Mouse (Mus musculus) erythroid progenitor cell, adult 5-6 weeks (primary cell): ENCODE measurements around the gene Snai3. TPM values are rescaled to one million over a fixed set of nuclear protein-coding genes. Genes with fewer than 3 reads are reported as not detected.

ENCODE experiments used
- ATAC-seq: replicated peaks from 2 replicates; pipeline ENCODE4 v1.8.0; 2016; ENCODE audit warnings: moderate number of reproducible peaks, mild to moderate bottlenecking, moderate TSS enrichment, inconsistent platforms; ENCODE audit not compliant: poor library complexity, low FRiP score, severe bottlenecking
- total RNA-seq, 2 experiments: library from RNA; stranded (forward) in 1 of 2; stranded (reverse) in 1 of 2; fragments of 150-400 nt in 1 of 2; fragments of 186-747, 209-891 nt in 1 of 2; gene quantifications; 2 replicates each; pipeline versions ENCODE4 v1.2.3 to v1.2.4; 2015 to 2017; ENCODE audit warnings: low replicate concordance in 2 of 2

Snai3 gene
- total RNA-seq, 2 experiments from 2014 or later: not detected

DNA sequence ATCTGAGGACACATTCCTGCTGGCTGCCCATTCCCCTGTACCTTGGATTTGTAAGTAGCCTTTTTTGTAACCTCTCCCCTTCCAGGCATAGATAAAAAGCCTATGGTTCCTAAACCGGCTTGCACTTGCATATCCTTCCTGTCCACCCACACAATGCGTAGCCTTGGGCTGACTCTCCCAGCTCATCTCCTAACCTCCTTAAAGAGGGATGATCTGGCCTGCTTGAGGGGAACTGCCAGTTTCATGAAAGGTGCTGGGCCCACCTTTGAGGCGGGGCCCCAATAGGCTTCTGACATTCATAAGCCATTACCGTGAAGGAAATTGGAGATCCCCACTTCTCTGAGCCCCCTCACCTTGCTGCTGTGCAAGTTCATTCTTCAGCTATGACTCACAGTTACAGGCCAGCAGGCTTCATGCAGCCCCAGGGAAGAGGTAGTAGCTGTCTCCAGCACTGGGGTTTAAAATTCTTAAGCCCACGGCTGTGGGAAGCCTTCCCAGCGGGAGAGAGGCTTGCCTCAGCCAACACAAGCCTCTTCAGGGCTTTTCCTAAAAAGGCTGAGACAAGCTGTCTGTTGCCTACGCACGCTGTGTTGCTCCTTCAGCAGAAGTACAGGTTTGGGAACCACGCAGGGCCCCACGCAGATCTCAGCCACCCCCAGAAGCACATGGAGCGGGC lies 1.1 kb upstream of the Snai3 start:
- ATAC-seq: no peak

DNA sequence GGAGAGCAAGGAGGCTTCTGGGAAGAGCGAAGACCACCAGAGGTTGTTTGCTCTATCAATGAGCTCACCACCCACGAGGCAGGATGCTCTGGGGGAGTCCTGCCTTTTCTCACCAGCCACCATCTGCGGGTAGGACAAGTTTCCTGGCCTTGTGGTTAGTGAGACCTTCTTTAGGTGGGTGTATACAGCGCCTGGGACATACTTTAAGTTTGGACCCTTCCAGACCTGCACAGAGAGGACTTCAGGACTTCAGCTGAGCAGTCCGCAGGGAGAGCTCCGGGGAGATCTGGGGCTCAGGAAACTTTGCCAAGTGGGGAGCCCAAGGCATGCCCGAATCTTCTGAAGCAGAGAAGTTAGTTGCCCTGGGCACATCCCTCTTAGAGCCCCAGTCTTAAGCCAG lies 543 bp downstream of the Snai3 start:
- ATAC-seq: no peak

DNA sequence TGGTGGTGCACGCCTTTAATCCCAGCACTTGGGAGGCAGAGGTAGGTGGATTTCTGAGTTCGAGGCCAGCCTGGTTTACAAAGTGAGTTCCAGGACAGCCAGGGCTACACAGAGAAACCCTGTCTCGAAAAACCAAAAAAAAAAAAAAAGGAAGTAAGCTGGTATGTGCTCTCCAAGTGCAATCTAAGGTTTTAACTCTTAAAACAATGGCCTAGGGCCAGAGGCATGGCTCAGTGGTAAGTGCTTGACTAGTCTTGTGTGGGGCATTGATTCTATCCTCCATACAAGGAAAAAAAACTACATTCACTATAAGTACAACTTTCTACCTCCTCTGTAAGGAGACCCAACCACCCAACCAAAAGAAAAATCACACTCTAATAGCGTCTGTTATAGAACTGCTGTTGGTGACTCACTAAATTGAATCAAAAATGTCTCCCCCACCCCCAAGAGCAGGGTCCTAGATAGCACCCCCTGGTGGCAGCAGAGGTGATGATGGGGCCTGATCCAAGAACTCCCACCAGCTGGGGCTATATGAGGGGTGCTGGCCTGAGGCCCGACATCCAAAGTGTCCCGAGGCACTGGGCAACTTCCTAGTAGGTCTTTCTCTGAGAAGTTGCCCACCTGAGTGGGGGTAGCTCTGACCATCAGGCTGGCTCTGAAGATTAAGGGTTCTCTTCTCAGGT lies 1.2 kb downstream of the Snai3 start:
- ATAC-seq: no peak

DNA sequence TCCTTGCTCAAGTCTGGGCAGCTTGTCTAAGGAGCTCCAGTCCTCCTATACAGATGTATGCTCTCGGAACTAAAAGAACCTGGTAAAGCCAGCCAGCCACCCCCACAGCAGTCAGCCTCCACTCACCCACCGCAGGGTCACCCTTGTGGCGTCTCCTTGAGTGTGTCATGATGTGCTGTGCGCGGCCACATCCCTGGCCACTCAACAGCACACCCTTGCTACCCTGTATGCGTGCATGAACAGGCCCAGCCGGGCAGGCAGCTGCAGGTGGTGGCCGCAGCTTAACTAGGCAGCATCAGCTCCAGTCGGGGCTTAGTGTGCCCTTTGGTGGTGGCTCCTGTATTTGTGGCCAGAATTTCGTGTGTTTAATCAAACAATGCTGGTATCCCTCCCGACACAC lies 3.4 kb downstream of the Snai3 start:
- ATAC-seq: no peak

DNA sequence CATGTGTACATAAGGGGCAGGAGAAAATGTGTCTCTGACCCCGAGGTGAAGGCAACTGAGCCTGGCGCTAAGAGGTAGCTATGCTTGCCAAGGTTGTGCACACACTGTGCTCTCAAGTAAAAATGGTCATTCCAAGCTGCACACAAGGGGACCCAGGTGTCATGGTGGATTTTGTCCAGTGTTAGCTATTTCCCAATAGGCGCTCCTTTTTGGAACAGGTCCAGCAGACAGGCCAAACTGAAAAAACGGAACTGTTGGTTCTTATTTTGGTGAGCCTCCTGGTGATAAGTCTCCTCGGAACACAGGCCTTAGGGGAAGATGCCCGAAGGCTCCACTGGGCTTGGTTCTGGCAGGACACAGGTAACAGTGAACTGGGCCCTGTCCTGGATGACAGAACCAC lies 6.1 kb downstream of the Snai3 start:
- no peak for ATAC-seq

DNA sequence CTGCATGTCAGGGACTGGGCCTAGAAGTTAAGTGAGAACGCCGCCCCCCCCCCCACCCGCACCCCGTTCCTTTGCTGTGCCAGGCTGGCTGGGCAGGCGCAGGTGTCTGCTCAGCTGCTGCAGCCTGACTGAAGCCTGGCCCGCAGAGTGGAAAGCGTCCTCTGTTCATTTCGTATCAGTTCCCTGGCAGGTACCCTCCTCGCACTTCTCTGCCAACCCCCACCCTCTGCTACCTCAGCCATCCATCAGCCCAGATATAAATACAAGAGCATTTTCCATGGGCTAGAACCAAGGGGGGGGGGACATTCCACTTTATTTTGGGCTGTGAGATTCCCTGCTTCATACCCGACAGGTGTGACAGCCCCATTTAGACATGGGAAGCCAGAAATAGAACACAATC lies 8.4 kb downstream of the Snai3 start:
- no peak for ATAC-seq

DNA sequence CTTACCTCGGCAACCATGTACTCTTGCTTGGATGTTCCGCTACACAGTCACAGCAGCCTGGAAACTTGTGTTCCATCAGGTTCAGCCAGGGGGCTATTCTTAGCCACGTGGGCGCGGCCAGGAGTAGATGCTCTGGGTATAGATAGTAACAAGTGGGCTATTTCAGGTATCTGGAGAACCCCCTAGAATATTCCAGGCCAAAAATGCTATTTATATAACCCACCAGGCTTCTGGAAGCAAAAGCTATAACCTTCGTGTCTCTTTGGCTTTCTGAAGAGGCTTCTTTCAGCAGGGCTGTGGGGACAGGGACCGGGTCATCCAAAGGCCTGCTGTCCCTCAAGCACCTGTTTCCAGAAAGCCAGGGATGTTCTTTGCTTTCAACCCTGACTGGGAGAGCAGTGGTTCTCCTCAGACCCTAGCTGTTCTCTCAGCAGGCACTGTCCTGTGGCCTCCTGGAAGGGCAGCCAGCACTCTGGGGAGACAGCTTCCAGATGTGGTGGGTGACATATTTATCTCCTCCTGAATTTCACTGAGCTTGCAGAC lies 9.3 kb downstream of the Snai3 start:
- no peak for ATAC-seq

DNA sequence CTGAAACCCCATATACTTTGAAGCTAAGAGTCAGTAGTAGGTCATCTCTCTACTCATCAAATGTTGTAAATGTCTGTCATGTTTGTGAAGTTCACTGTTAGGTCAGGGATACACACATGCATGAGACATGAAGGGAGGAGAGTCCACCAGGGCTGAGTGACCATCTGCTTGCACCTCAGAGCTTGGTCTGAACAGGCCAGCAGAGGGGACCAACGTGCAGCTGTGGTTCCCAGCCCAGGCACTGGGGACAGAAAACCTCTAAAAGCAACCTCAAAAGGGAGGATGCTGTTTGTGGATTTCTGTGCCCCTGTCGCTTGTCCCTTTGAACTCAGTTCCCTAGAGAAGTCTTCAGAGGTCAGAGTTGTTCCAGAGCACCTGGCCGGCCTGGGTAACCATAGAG lies 15.3 kb downstream of the Snai3 start:
- no peak for ATAC-seq

DNA sequence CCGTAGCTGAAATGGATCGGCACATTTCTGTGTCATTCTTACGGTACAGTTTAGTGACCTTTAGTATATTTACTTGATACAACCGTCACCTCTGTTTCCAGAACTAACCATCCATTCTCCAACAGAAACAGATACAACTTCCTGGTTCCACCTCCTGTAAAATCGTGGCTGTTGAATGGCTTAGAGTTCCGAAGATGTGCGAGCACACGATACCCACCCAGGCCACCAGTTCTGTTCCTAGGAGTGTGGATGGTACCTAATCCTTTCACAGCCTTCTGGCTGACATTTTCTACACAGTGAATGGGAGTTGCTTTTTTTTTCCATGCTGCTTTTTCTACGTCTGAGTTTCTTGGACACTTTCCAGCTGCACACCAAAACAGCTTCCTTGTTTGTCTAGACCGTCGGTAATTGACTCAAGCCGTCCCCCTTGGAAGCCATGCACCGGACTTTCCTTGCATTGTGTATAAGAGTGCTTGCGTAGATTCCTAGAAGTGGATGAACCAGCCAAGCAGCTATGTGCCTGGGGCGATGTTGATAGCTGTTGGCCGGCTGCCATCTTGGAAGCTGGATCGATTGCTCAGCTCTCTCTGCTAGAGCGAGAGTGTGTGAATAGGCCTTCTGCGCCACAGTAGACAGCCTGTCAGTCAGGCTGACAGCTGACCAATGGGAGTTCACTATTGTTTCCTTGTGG lies 16.3 kb downstream of the Snai3 start:
- peak; percentile 72 for ATAC-seq

DNA sequence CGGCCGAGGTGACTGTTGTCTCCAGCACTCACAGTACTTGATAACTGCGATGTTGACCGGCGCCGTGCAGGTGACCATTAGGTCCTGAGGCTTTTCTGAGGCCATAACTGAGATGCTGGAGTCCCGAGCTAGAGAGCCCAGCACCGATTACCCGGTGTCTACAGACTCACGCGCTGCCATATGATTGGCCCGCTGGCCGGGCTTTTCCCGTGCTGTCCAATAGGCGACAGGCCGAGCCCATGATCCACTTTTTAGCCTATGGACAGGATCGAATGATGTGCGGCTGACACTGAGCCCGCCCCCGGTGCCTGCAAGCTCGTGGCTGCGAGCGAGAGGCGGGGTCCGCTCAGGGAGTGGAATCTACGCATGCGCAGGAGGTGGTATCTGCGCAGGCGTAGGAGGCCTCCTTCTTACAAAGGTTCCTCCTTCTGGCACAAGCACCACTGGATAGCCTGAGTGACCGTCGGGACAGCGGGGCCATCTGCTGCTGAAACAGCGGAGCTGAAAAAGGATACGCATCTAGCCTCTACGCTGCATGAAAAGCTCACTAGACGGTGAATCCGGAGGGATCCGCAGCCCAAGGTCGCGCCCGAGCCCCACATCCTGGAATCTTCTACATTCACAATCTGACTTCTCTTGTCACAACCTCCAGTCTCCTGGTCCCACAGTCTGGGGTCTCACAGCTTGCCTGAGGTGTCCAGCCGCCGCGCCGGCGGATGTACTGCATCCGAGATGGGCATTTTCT lies 17.1 kb downstream of the Snai3 start, which contains the start of gene Mvd:
TSS of gene Mvd (minus strand) at position 161 of the 745 bp plus-strand sequence.
- peak; percentile 92 for ATAC-seq

DNA sequence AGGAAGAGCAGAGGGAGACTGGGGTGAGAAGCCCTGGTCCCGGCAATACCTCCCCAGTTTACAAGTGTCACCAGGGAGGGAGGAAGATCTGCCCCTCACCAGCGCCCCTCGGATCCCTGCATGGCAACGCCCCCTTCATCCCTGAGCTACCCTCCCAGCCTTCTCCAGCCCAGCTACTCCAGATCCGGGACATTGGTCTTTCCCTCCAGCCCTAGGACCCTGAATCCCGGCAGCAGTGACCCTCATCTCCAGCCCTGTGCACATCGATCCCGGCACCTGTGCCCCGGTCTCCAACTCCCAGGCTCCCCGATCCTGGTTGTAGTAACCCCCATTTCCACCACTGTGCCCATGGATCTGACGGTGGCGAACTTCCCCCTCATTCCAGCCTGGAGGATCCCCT lies 17.8 kb downstream of the Snai3 start:
- no peak for ATAC-seq

DNA sequence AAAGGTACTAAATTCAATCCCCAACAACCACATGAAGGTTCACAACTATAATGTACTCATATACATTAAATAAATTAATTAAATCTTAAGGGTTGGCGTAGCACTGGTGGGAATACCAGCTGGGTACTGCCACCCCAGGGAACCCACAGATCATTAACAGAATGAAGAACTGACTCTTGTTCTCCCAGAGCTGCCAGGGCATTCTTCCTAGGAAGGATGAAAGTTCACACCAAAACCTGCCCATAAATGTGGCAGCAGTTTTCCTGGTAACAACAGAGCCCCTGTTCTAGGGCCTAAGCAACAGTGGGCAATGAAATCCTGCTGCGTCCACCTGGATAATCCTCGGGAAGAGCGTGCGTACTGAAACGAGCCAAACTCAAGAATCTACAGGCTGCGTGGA lies 18.2 kb downstream of the Snai3 start:
- no peak for ATAC-seq

DNA sequence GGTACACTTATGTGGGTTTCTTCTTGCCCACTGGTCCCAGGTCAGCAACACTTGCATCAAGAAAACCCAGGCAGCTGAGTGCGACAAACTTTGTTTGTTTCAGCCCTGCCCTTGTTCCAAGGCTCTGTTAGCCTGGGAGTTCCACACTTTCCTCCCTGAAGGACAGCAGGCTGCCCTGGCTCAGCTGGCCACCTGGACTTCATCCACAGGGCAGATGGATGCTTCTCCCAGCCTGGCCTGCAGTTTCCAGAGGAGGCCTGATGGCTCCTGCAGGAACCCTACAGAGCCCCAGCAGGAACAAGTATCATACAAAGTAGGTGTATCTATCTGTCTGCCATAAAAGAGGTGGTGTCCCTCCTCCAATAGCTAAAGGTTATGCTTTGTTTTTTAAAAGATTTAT lies 19.2 kb downstream of the Snai3 start:
- ATAC-seq: no peak

DNA sequence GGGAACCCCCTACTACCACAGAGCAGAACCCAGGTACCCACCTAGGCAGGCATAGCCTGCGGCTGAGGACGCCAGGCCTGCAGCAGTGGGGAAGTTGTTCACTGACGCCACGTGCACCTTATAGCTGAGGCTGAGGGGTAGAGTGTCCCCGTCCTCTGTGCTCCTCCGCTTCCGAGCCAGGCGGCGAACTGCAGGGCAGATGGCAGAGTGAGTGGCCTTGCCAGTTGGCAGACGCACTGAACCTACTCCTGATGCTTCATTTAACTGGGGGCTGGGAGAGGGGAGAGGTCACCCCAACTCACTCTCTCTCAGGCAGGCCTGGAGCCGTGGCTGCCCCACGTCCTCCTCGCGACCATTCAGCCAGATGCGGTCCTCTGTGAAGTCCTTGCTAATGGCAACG lies 21.2 kb downstream of the Snai3 start:
- no peak for ATAC-seq

DNA sequence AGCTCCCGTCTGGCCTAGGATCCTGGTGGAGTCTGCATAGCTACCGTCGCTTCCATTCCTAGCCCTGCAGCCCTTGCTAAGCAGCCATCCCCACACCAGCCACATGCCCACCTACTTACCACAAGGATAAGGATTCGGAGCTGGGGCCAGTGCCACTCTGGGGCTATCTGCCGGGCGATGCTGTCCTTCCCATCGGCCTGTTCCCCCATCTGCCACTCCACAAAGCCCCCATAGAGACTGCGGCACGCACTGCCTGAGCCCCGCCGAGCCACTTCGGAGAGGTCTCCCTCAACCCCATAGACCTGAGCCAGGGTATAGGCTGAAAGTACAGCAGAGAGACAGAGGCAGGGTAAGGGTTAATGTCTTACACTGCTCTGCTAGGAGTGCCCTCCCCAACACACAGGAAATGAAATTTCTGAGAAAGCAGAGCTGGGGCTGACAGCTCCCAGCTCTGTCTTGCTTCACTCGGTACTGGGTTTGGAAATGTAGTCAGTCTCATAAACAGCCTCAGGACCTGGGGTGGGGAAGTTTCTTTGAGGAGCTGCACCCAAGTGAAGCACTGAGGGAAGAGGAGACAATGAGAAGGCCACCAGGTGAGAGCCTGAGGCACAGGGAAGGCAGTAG lies 22.7 kb downstream of the Snai3 start:
- ATAC-seq: no peak

DNA sequence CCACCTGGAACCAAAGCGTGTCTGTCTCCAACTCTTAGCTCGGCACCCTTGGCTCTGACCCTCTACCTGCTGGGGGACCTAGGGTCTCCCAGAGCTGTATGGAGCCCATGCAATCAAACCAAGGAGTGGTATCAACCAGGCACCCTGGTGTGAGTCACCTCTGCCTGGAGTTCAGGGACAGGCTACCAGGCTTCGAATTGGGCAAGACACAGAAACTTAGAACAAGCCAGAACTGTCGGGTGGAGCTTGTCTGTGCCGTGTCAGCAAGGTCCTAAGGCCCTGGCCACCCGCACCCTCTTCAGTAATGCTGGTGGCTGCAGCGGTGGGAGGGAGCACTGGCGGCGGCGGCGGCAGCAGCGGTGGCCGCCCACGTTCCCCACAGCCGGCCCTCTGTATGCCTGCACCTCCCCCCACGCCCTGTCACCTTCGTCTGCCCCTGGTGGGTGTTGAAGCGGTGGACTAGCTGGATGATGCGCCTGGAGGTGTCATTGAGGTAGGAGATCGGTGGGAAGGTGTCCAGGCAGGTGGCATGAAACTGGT lies 23.9 kb downstream of the Snai3 start:
- ATAC-seq: no peak

DNA sequence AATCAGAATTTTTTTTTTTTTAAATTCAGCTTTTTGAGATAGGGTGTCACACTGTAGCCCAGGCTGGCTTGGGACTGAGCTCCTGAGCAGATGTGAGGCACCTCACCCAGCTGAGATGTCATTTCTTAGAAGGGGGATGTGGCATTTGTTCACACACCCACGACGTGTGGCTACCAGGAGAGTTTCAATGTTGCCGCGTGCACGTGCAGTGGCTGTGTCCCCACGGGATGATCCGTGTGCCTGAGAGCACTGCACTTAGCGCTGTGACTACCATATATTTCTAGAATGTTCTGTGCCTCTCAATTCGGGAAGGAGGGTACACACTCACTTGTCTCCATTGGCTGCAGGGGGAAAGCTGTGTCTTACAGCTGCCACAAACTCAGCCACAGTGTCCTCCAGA lies 24.4 kb downstream of the Snai3 start:
- ATAC-seq: no peak

DNA sequence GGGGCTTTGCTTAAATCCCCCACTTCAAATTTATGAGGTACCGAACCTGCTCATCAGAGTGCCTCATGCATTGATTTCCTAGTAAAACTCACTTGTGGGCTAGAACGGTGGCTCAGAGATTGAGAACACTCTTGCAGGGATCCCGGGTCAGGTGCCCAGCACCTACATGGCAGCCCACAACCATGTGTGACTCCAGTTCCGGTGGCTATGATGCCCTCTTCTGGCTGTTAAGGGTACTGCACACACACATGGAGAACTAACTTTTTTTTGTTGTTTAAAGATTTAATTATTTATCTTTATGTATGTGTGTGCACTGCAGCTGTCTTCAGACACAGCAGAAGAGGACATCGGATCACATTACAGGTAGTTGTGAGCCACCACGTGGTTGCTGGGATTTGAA lies 25.2 kb downstream of the Snai3 start:
- ATAC-seq: no peak

DNA sequence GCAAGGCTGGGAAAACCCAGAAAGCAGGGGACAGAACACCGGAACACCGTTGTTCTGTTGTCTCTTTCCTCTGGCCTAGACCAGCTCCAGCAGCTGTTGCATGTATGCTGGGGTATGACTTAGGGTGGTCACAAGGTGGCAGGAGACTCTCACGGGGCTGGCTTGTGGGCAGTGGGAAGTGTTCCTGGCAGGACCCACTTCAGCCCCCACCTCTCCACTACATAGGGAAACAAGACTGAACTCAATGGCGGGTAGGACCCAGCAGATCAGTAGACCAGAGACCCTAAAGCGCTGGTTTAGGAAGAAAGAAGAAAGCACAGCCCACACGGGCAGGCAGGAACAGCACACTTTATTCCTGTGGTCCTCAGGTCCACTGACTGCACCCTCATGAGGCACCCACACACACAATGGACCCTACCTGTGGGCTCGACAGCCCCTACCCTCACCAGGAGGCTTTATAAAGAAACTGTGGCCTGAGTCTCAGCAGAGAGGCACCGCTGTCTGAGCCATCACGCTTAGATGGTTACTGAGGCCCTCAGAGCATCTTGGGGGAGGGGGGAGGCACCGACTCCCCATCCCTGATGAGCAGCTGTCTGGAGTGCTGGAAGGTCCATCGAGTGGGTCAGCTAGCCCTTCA lies 27.1 kb downstream of the Snai3 start:
- no peak for ATAC-seq
